Mouse (Mus musculus) myocyte (in vitro differentiated cells): ENCODE data around the gene Omg.

Experiments used
- MAX ChIP-seq: IDR thresholded peaks from one replicate; pipeline ENCODE4 v1.6.1; 2011; ENCODE audit warnings: low read depth, mild to moderate bottlenecking, control low read depth
- POLR2A ChIP-seq: IDR thresholded peaks from one replicate; pipeline ENCODE4 v1.6.1; 2011; ENCODE audit warnings: low read depth, mild to moderate bottlenecking, control low read depth, moderate library complexity; ENCODE audit not compliant: insufficient read length
- POLR2AphosphoS2 ChIP-seq: IDR thresholded peaks from one replicate; pipeline ENCODE4 v1.6.1; 2011; ENCODE audit warnings: low read depth, control low read depth; ENCODE audit not compliant: insufficient read length
- TCF12 ChIP-seq: IDR thresholded peaks from one replicate; pipeline ENCODE4 v1.6.1; 2011; ENCODE audit warnings: mild to moderate bottlenecking, control low read depth; ENCODE audit not compliant: poor library complexity, insufficient read depth, severe bottlenecking
- USF1 ChIP-seq: IDR thresholded peaks from one replicate; pipeline ENCODE4 v1.6.1; 2011; ENCODE audit warnings: low read depth, mild to moderate bottlenecking, control low read depth, moderate library complexity

DNA sequence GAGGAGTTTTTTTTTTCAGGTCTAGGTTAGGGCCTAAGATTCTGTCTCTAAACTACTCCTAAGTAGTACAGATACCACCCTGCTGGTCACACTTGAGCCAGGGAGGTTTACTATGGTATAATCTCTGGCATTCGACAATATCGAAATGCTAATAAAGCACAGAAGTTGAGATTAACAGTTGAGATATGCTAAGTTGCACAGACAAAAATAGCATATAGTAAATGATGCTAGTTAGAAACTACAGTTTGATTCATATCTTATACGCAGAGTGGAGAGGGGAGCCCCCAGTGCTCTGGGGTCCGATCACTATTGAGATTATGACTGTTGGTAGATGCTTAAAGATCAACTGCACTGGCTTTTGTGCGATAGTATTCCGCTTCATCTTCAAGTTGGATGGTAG, 25.3 kb upstream of the Omg start:
- TF ChIP-seq POLR2A (no peak), MAX (no peak), USF1 (no peak), POLR2AphosphoS2 (no peak), TCF12 (no peak)
